Mouse (Mus musculus): ENCODE results near the gene Mmel1.
A peak's percentile ranks its signal among the peaks of the same experiment; 100 is the strongest.

GRCm38 (mm10) chr4:154914707-154915106, 45.3 kb downstream of the Mmel1 start:
- TF ChIP-seq CTCF (IDR thresholded peaks at IDR 0.05; ENCODE audit: extremely low read depth, insufficient read length, insufficient replicate concordance, low read depth, low read length) (no peak), POLR2A (IDR thresholded peaks at IDR 0.05; ENCODE audit: low read depth, low read length) (0 out of 2 replicates have a peak, but pooled peaks have one; percentile 16)

Data from small intestine, adult 2 months (tissue).